Mouse (Mus musculus) monocyte, adult 2 months (primary cell): ENCODE results near the gene Evc.

Source experiments
- DNase-seq, 2 experiments: peaks; one replicate each; pipeline ENCODE4 v3.0.0; 2022; ENCODE audit warnings: low spot score in 2 of 2, low read depth in 1 of 2

Evc gene

GRCm38 (mm10) chr5:37243169-37243886 is 93.4 kb downstream of the Evc start:
- no peak for DNase-seq

- no peak for DNase-seq
Measured at GRCm38 (mm10) chr5:37242360-37243168, 94.1 kb downstream of the Evc start.

- DNase-seq = no peak
Measured at GRCm38 (mm10) chr5:37241651-37242151, 95.0 kb downstream of the Evc start, which contains the start of gene Crmp1. Gene Crmp1, plus strand, starts transcription at chr5:37241940.

GRCm38 (mm10) chr5:37241224-37241623 is 95.5 kb downstream of the Evc start:
- no peak for DNase-seq

GRCm38 (mm10) chr5:37240550-37240949 is 96.1 kb downstream of the Evc start:
- DNase-seq = no peak
